Mouse (Mus musculus) T-helper 1 cell (primary cell): ENCODE results near the gene 4930578C19Rik.
"Not testable (repeated sequence)": the region's sequence is repeated elsewhere in the genome, so short reads cannot be mapped to it uniquely, and the experiment has no call there.

Experiments used
- in situ Hi-C: fragments of 300-600 bp; cut with MboI, MseI; formaldehyde crosslinking; loops from one replicate; pipeline ENCODE4 v1.15.1; 2025; ENCODE audit warnings: high pct_unique_total_duplicates

4930578C19Rik gene

DNA sequence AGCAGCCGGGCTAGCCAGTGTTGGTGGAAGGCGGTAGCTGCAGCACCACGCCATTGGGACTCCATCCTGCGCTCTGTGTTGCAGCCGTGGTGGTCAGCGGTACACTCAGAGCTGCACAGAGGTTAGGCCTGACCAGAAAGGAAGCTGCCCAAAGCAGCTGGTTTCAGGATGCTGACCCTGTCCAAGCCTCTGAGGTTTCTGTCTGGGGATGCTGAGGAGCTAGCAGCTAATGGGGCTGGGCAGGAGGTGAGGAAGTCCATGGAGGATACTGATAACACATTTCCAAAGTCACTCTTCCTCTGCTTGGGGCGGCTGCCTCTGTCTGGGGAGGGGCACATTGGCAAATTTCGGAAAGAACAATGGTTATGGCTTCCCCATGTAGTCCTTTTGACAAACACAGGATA, at the start of gene 4930578C19Rik:
Gene 4930578C19Rik, minus strand, starts transcription at position 200 of the 404 bp plus-strand sequence.
- in situ Hi-C loops, result no loop called here

DNA sequence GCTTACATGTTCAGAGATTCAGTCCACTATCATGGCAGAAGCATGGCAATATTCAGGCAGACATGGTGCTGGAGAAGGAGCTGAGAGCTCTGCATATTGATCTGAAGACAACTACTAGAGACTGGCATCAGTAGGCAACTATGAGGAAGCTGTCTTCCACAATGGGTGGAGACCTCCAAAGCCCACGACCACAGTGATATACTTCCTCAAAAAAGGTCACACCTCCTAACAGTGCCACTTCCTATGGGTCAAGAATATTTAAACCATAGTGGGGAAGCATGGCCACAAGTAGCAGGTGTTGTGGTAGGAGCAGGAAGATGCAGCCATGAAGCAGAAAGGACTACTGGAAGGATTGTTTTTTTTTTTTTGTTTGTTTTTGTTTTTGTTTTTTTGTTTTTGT, 6.5 kb upstream of the 4930578C19Rik start:
- in situ Hi-C loops, result loop anchor here (5.0 kb wide), 1 partner anchor 105 kb away; no protein-coding TSS in a partner anchor

- in situ Hi-C loops, result no loop called here
Measured at GRCm38 (mm10) chrX:18462879-18463278, 1.7 kb upstream of the 4930578C19Rik start.

DNA sequence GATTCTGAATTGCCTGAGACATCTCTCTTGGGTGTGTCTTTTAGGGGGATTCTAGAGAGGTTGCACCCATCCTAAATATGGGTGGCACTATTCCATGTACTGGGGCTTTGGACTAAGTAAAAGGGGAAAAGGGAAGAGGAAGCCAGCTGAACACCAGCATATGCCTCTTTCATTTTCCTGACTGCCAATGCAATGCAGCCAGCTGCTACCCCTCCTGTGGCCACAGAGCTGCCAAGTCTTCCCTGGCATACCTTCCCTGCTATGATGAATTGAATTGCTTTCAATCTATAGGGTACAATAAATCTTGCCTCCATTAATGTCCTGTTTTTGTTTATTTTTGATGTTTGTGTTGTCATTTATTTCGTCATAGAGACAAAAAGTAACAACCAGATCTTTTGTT, 9.6 kb downstream of the 4930578C19Rik start:
- in situ Hi-C loops, result no loop called here

DNA sequence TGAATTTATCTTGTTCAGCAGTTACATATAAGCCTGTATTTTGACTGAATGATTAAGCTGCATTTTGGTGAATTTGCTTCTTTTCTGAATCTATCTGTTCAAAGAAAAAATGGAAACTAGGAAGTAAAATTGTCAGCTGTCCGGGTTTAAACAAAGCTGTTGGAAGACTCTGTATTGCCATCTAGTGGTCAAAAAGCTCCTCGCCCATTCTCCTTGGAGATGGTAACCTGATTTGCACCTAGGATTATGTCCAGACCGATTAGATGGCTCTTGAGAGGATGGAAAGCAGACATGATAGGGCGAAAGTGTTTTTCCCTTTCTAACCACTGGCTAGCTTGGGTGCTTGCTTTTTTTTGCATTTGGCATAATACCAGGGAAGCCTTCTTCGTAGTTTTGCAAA, 19.1 kb downstream of the 4930578C19Rik start:
- in situ Hi-C loops, result no loop called here

DNA sequence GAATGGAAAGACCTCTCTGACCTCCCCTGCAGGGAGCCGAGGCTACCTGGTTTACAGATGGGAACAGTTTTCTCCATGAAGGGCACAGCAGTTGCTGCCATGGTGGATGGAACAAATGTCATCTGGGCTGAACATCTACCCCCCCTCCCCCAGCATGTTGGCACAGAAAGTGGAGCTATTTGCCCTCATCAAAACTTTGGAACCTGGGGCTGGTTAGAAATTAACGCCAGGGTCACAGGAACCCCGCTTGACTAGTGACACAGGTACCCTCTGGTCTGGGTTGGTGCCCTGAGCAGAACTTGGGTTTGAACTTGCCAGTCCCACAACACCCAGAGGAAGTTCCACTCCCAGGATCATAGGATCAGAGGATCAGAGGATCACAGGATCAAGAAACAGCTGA, 35.7 kb downstream of the 4930578C19Rik start:
- in situ Hi-C loops, result no loop called here

DNA sequence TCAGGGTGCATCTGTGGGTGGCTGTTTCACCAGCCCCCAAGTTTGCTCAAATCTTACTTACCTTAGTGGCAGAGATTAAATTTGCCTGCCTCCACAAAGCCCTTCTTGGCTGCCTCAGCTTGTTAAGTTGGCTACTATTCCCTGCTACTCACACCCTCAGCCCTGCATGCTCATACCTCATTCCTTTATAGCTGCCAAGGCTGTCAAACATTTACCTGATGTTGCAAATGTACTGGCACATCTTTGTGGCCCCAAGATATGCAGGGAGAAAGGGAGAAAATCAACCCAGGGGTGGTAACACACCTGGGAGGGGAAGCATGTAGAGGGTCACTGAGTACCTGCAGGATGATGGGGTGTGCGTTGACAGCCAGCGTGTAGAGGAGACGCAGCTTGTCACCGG, 38.0 kb downstream of the 4930578C19Rik start:
- in situ Hi-C loops, result no loop called here

DNA sequence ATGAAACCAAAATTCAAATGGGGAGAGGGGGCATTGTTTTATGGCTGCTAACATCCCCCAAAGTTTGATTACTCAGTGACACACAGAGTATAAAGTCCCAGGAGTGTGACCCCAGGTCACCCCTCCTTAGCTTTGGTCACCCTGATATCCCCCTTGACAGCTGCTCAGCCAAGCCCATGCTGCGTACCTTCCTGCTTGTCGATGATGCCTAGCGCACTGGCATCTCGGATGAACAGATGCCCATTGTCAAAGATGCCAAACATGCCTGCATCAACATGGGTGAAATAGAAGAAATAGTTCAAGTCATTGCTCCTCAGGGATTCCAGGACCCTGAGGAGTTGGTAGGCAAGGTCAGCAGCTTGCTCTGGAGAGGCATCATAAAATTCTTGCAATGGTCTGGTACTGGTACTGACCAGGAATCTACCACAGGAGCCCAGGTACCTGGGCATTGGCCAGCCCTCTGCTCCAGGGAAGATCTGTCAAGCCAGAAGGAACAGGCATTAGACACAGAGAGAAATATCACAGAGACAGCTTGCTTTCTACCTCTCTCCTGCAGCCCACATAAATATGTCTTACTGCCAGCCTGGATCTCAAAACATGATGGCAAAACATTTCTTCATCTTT, 40.9 kb downstream of the 4930578C19Rik start:
- in situ Hi-C loops, result no loop called here

DNA sequence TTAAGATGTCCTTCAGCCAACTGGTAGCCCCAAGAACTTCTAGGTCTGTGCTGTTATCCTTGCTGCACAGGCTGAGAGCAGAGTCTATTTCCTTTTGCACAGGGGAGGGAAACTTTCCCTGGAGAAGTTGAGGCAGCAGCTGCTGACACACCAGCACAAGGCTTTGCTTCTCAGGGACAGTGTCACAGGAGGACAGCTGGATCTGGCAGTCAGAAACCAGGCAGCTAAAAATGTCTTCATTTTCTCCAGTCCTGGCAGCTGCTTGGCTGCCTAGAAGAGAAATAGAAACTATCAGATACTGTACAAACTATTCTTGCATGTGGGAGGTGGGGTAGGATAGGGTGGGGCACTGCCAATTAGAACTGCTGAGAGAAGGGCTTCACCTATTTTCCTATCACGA, 42.2 kb downstream of the 4930578C19Rik start:
- in situ Hi-C loops, result no loop called here

DNA sequence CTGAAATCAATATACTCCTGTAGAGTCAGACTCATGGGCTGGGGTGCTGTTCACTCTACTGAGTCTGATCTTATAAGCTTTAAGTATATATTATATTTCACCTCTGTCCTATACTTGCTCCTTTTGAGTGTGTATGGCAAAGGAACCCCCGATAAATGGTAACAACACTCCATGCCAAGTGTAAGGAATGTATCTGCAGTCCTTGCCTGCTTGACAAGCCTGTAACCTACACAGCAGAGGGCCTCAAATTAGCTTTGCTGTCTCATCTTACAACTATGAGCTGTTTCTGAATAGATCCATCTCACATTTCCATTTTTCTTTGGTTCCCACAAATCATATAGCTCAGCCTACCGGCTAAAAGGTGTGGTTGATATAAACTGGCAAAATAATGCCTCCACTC, 46.6 kb downstream of the 4930578C19Rik start:
- in situ Hi-C loops, result no loop called here

- in situ Hi-C loops, result no loop called here
Measured at GRCm38 (mm10) chrX:18411071-18411840, 49.9 kb downstream of the 4930578C19Rik start.

DNA sequence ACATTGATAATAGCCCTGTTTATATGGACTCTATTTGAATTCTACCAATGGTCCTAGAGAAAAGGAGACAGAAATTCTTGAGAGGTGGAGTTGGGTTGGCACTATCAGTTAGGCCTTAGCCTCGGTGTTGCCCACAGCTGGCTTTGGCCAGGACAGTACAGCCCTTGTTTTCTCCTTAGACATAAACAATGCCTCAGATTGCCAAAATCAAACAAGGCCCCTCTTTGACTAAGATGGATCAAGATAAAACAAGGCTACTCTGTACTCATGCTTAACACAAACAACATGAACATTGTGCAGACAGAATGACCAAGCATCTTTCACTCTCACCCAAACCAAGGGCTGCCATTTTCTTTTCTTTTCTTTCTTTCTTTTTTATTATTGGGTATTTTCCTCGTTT, 51.6 kb downstream of the 4930578C19Rik start:
- in situ Hi-C loops, result no loop called here

- in situ Hi-C loops, result no loop called here
Measured at GRCm38 (mm10) chrX:18402296-18402695, 58.9 kb downstream of the 4930578C19Rik start.

DNA sequence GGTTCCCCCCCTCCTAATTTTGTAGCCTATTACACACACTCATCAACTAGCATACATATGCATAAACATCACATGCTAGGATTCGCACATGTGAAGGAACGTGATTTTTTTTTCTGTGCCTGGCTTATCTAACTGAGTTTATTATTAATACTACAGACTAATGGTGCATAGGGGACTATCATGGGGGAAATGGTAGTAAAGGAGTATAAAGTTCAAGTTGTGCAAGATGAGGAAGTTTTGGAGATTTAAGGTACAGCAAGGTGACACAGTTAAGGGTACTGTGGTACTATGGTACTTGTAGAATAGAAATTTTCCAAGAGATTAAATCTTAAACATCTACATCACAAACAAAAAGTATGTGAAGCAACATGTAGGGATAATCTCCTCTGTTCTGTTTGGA, 64.5 kb downstream of the 4930578C19Rik start:
- in situ Hi-C loops, result no loop called here

DNA sequence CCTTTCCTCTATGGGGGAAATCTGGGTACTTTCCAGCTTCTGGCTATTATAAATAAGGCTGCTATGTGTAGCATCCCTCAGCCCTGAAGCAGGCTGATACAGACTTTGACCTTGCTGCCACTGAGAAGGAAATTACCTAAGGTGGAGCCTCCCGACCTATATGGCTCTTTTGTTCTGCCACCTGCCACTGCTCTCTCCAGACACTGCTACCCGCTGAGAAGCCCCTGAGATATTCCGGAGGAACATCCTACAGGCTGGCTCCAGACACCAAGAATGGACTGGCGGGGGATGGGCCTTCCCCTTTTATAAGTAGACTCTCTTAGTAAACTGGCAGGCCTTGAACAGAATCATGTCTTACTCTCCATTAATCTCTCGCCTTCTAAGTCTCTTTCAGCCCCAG, 77.0 kb downstream of the 4930578C19Rik start:
- in situ Hi-C loops, result not testable (repeated sequence)
